Mouse (Mus musculus) kidney, adult 8-10 months (tissue): ENCODE results near the gene Krt35.

Experiments used
- DNase-seq, 2 experiments: peaks; one replicate each; pipeline ENCODE4 v3.0.0; 2022

The Krt35 gene

GRCm38 (mm10) chr11:100058875-100059274 lies 37.2 kb downstream of the Krt35 start:
- DNase-seq = no peak

- DNase-seq = no peak
These were observed 40.1 kb downstream of the Krt35 start for GRCm38 (mm10) chr11:100055686-100056655.

- no peak for DNase-seq
These were observed 45.6 kb downstream of the Krt35 start, which contains the start of gene Krt31 for GRCm38 (mm10) chr11:100050451-100050850. Krt31 (minus strand) TSS chr11:100050551.

- DNase-seq = no peak
These were observed 48.8 kb downstream of the Krt35 start for GRCm38 (mm10) chr11:100047193-100047592.

- DNase-seq = no peak
These were observed 49.7 kb downstream of the Krt35 start for GRCm38 (mm10) chr11:100046303-100046866.
